Mouse (Mus musculus): ENCODE measurements around the gene Smpd1. TPM values are rescaled to one million over a fixed set of nuclear protein-coding genes. Genes with fewer than 3 reads are reported as not detected.
A peak's percentile ranks its signal among the peaks of the same experiment; 100 is the strongest.

Gene Smpd1
- polyA plus RNA-seq, 1 experiment from 2014 or later, result 94.2 TPM

DNA sequence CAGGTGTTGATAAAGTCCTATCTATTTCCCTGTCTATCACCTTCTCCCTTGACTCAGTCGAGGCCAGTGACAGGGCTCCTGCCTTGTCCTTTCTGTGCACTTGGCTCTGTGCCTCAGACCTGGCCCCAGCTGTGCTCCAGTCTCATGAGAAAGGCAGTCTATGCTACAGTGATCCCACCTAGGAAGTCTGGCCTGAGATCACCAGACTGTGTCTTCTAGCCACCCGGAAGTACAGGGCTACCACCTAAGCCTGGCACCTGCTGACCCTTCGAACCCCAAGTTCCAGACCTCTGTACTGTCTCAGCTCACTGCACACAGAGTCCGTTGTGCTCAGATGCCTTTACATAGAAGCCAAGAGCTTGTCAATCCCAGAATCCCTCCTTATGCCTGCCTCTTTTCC, 26.1 kb upstream of the Smpd1 start:
- Histone ChIP-seq H3K9ac (no peak overlapping the region), H3K4me3 (no peak overlapping the region), H3K27ac (replicated peaks) (no peak overlapping the region), H3K4me2 (no peak overlapping the region), H3K36me3 (no peaks in the 10 kb centered on the region), H3K4me1 (replicated peaks) (no peaks in the 10 kb centered on the region), H3K9me3 (no peaks in the 10 kb centered on the region), H3K27me3 (no peaks in the 10 kb centered on the region)
- peak; percentile 32; the same call in 1 of the 2 replicates for ATAC-seq (ENCODE audit: low FRiP score, low read depth)
- WGBS, result 80% methylated on average over 4 of the region's 4 CpGs

DNA sequence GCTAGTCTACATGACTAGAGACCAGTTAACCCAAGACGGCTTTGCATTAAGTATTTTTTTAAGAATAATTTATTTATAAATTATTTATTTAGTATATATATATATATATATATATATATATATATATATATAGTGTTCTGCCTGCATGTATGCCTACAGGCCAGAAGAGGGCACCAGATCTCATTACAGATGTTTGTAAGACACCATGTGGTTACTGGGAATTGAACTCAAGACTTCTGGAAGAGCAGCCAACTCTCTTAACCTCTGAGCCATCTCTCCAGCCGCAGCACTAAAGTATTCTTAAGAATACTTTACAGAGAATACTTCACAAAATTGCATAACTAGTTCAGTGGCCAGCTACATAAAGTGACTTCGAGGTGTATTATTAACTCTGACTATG, 20.0 kb upstream of the Smpd1 start:
- Histone ChIP-seq H3K27me3 (no peaks in the 10 kb centered on the region), H3K4me2 (no peak overlapping the region), H3K36me3 (no peaks in the 10 kb centered on the region), H3K27ac (replicated peaks) (no peak overlapping the region), H3K4me3 (no peak overlapping the region), H3K4me1 (replicated peaks) (no peaks in the 10 kb centered on the region), H3K9me3 (no peaks in the 10 kb centered on the region), H3K9ac (no peak overlapping the region)
- 80% methylated on average over 3 of the region's 3 CpGs for WGBS
- ATAC-seq (ENCODE audit: low FRiP score, low read depth), result no peak

DNA sequence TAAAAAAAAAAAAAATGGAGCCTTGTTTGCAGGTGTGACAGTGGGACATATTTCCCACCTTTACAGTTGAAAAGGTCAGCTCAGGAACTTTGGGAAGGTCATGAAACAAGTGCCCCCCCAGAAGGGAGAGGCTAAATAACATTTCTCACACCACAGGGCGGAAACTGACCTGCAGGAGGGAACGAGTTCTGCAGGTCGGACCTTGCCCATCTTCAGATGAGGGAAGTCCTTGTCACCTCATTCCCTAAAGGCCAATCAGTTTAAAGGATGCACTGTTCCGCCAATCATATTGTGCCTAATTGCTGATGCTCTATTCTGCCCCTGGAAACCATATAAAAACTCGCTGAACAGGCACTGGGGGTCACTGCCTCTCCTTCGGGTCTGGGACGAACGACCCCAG, 8.2 kb upstream of the Smpd1 start:
- Histone ChIP-seq H3K9me3 (no peaks in the 10 kb centered on the region), H3K27me3 (no peaks in the 10 kb centered on the region), H3K4me3 (no peak overlapping the region), H3K4me1 (replicated peaks) (no peaks in the 10 kb centered on the region), H3K36me3 (no peaks in the 10 kb centered on the region), H3K4me2 (no peak overlapping the region), H3K9ac (no peak overlapping the region), H3K27ac (replicated peaks) (no peak overlapping the region)
- 75% methylated on average over 8 of the region's 8 CpGs for WGBS
- ATAC-seq (ENCODE audit: low FRiP score, low read depth), result no peak

DNA sequence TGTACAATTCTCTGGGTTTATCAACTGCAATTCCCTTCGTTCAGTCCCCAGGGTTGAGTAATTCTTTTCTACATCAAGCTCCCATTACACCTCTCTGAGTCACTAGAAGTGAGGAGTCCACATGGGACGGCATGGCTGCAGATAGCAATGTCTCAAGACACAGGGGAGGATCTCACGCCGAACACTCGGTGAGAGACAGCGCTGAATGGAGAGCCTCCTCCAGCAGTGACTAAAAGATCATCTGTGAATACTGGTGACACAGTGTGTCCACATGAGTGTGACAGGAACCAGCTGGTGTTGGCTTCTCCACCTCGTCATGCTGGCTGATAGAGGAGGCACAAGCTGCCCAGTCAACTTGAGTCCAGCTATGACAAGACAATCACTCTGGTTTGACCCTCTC, 6.2 kb upstream of the Smpd1 start:
- Histone ChIP-seq H3K9me3 (no peaks in the 10 kb centered on the region), H3K27ac (replicated peaks) (no peak overlapping the region), H3K27me3 (no peaks in the 10 kb centered on the region), H3K36me3 (no peaks in the 10 kb centered on the region), H3K9ac (no peak overlapping the region), H3K4me1 (replicated peaks) (0 out of 2 replicates have a peak, but pooled peaks cover under 1% of the 10 kb centered on the region), H3K4me2 (no peak overlapping the region), H3K4me3 (no peak overlapping the region)
- 74% methylated on average over 7 of the region's 7 CpGs for WGBS
- ATAC-seq (ENCODE audit: low FRiP score, low read depth), result no peak

DNA sequence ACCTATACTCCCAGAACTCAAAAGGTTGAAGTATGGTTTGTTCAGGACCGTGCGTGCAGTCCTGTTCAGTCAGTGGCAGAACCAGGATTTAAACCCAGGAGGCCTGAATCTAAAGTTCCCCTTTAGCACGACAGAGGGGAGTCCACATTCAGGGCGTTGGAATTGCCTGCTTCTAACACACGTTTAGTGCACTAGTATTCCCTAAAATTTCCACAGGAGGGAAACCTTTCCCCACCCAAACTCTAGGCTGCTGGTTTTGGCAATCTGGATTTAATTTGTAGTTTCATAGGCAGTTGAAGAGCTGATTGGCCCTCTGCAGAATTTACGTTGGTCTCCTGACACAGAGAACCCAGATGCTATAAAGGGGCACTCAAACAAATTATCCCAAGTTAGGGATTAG, 5.1 kb upstream of the Smpd1 start:
- peaks cover 7% of the 10 kb centered on the region; the same call in 1 of the 2 replicates for H3K4me1 ChIP-seq (replicated peaks)
- H3K4me3 ChIP-seq, result no peak overlapping the region
- no peak overlapping the region for H3K9ac ChIP-seq
- no peaks in the 10 kb centered on the region for H3K27me3 ChIP-seq
- H3K4me2 ChIP-seq, result no peak overlapping the region
- no peaks in the 10 kb centered on the region for H3K36me3 ChIP-seq
- H3K9me3 ChIP-seq, result no peaks in the 10 kb centered on the region
- ATAC-seq (ENCODE audit: low FRiP score, low read depth), result no peak
- no peak overlapping the region for H3K27ac ChIP-seq (replicated peaks)
- WGBS, result 56% methylated on average over 6 of the region's 6 CpGs

DNA sequence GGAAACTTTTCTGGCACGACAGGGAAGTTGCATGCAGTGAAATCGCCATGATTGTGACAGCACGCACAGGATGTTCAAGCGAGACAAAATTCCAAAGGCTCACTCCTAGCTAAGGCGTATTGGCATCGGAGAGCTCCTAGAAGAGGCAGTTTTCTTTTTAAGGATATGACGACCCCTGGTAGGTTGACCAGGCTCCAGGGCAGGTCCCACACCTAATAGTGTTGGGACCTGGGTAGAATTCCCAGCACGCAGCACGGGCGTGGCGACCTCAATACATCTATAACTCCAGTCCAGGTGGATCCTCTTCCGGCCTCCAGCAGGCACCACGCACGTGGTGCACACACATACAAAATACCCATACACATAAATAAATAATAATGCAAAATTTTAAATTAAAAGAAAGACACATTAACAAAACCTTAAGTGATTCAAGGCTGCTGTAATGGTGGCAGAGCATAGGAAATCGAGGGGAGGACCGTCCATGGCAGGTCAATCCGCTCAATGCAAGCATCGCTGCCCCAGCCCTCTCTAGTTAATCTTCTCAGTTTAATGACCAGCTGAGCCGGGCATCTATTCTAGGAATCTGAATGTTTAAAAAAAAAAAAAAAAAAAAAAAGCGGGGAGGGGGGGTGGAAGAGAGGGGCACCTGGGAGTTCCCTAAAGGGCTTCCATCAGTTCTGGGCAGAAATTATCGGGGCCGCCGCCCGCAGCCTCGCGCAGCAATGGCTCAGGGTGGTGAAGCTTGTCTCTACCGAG, 526 bp upstream of the Smpd1 start:
- ATAC-seq (ENCODE audit: low FRiP score, low read depth), result peak; percentile 49
- Histone ChIP-seq H3K27me3 (no peaks in the 10 kb centered on the region), H3K36me3 (peaks cover 15% of the 10 kb centered on the region), H3K27ac (replicated peaks) (peak overlapping the region; percentile 86), H3K9me3 (no peaks in the 10 kb centered on the region), H3K4me1 (replicated peaks) (peaks cover 33% of the 10 kb centered on the region), H3K4me2 (peak overlapping the region; percentile 78), H3K4me3 (peak overlapping the region; percentile 70), H3K9ac (peak overlapping the region; percentile 74)
- WGBS, result 24% methylated on average over 27 of the region's 27 CpGs

DNA sequence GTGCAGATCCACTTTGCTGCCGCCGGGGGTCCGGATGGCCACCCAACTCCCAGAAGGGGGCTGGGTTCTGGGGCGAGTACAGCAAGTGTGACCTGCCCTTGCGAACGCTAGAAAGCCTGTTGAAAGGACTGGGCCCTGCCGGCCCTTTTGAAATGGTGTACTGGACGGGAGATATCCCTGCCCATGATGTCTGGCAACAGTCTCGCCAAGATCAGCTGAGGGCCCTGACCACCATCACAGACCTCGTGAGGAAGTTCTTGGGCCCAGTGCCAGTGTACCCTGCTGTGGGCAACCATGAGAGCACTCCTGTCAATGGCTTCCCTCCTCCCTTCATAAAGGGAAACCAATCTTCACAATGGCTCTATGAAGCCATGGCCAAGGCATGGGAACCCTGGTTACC, 1.4 kb downstream of the Smpd1 start:
- 0 out of 2 replicates have a peak overlapping the region, but pooled peaks have one; percentile 20 for H3K9ac ChIP-seq
- H3K4me3 ChIP-seq, result peak overlapping the region; percentile 70

DNA sequence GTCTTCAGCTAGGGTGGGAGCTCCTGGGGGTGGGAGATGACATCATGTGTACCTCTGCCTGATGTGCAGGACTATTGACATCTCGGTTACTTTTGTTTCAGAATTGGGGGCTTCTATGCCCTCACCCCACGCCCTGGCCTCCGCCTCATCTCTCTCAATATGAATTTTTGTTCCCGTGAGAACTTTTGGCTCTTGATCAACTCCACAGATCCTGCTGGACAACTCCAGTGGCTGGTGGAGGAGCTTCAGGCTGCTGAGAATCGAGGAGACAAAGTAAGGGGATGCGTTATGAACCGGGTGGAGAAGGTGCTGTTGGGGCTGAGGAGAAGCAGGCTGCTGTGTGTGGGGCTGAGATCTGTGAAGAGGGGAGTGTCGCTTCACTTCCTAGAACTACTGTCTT, 2.2 kb downstream of the Smpd1 start:
- WGBS, result 84% methylated on average over 8 of the region's 8 CpGs
- H3K27me3 ChIP-seq, result no peaks in the 10 kb centered on the region
- H3K4me3 ChIP-seq, result no peak overlapping the region
- H3K9me3 ChIP-seq, result no peaks in the 10 kb centered on the region
- H3K4me2 ChIP-seq, result peak overlapping the region; percentile 78; the same call in 1 of the 2 replicates
- no peak for ATAC-seq (ENCODE audit: low FRiP score, low read depth)
- no peak overlapping the region for H3K27ac ChIP-seq (replicated peaks)
- peaks cover 33% of the 10 kb centered on the region for H3K4me1 ChIP-seq (replicated peaks)
- H3K36me3 ChIP-seq, result peaks cover 40% of the 10 kb centered on the region
- no peak overlapping the region for H3K9ac ChIP-seq

More for the DNA sequence above, 1.4 kb downstream of the Smpd1 start:
- no peaks in the 10 kb centered on the region for H3K9me3 ChIP-seq
- peak overlapping the region; percentile 78 for H3K4me2 ChIP-seq
- 83% methylated on average over 10 of the region's 10 CpGs for WGBS
- H3K4me1 ChIP-seq (replicated peaks), result peaks cover 33% of the 10 kb centered on the region
- H3K27ac ChIP-seq (replicated peaks), result no peak overlapping the region
- no peak for ATAC-seq (ENCODE audit: low FRiP score, low read depth)
- H3K36me3 ChIP-seq, result peaks cover 34% of the 10 kb centered on the region
- no peaks in the 10 kb centered on the region for H3K27me3 ChIP-seq

DNA sequence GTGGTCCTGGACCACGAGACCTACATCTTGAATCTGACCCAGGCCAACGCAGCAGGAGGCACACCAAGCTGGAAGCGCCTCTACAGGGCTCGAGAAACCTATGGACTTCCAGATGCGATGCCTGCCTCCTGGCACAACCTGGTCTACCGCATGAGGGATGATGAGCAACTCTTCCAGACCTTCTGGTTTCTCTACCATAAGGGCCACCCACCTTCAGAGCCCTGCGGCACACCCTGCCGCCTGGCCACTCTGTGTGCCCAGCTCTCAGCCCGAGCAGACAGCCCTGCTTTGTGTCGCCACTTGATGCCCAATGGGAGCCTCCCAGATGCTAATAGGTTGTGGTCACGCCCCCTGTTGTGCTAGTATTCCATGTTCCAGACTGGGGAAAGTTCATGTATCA, 3.5 kb downstream of the Smpd1 start:
- Histone ChIP-seq H3K4me3 (no peak overlapping the region), H3K9me3 (no peaks in the 10 kb centered on the region), H3K4me2 (no peak overlapping the region), H3K36me3 (peaks cover 50% of the 10 kb centered on the region), H3K4me1 (replicated peaks) (peaks cover 33% of the 10 kb centered on the region), H3K27ac (replicated peaks) (no peak overlapping the region), H3K27me3 (no peaks in the 10 kb centered on the region), H3K9ac (no peak overlapping the region)
- no peak for ATAC-seq (ENCODE audit: low FRiP score, low read depth)
- WGBS, result 79% methylated on average over 11 of the region's 11 CpGs

DNA sequence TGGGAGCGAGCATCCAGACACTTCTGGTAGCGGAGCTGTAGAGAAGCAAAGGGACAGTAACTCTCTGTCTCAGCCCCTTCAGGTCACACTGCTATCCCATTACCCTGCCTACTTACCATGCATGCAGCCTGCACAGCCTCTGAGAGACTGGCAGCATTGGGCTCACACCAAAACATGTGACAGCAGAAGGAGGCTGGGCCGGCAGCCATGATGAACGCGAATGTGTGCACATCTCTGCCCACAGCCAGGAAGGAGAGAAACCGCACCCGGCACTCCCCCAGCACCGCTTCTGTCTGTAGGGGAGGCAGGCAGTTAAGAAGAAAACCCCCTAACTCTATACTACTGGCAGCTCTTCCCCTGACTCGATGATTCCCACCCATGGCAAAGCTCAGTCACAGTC, 4.9 kb downstream of the Smpd1 start:
- Histone ChIP-seq H3K36me3 (peaks cover 61% of the 10 kb centered on the region), H3K4me2 (no peak overlapping the region), H3K9me3 (no peaks in the 10 kb centered on the region), H3K4me3 (no peak overlapping the region), H3K27ac (replicated peaks) (no peak overlapping the region), H3K9ac (no peak overlapping the region), H3K4me1 (replicated peaks) (peaks cover 26% of the 10 kb centered on the region), H3K27me3 (no peaks in the 10 kb centered on the region)
- 93% methylated on average over 9 of the region's 9 CpGs for WGBS
- no peak for ATAC-seq (ENCODE audit: low FRiP score, low read depth)

DNA sequence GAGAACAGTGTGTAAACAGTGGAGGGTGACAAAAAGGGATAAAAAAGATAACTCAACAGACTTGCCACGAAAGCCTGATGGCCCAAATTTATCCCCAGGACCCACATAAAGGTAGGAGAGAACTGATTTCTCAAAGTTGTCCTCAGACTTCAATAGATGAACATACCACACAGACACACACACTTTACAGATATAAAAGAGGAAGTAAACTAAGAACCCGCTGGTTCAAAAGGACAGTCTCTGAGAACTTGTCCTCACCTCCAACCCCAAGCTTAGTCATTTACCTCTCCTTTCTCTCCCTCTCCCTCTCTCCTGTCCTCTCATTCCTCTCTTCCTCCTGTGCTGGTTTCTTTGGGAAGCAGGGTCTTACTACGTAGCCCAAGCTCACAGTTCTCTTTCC, 8.2 kb downstream of the Smpd1 start:
- Histone ChIP-seq H3K27me3 (no peaks in the 10 kb centered on the region), H3K36me3 (peaks cover 89% of the 10 kb centered on the region), H3K4me1 (replicated peaks) (0 out of 2 replicates have a peak, but pooled peaks cover 3% of the 10 kb centered on the region), H3K9me3 (no peaks in the 10 kb centered on the region), H3K27ac (replicated peaks) (no peak overlapping the region), H3K4me3 (no peak overlapping the region), H3K4me2 (no peak overlapping the region), H3K9ac (no peak overlapping the region)
- no peak for ATAC-seq (ENCODE audit: low FRiP score, low read depth)
- WGBS, result 94% methylated on average over 3 of the region's 3 CpGs

DNA sequence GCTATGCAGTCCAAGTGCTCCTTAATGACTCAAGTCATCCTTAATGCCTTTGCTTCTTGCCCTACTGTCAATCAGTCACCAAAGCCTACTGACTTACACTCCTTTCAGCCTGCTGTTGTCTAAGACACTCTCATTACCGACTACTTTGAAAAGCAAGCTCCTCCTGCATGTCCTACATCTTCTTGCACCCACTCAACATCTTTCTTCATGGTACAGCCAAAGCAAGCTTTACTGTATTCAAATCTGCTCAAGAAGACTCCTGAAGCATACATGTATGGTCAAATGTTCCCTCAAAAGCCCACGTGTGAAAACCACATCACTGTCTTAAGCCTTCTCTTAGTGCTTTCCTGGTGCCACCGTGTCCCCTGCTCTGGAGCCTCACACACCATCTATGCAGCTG, 9.2 kb downstream of the Smpd1 start:
- no peak overlapping the region for H3K4me3 ChIP-seq
- H3K4me1 ChIP-seq (replicated peaks), result peaks cover 7% of the 10 kb centered on the region
- ATAC-seq (ENCODE audit: low FRiP score, low read depth), result no peak

More for the DNA sequence above, 9.2 kb downstream of the Smpd1 start:
- Histone ChIP-seq H3K36me3 (peaks cover 81% of the 10 kb centered on the region), H3K9ac (no peak overlapping the region), H3K27ac (replicated peaks) (no peak overlapping the region), H3K9me3 (no peaks in the 10 kb centered on the region), H3K4me2 (no peak overlapping the region), H3K27me3 (no peaks in the 10 kb centered on the region)
- WGBS, result 91% methylated on average over 3 of the region's 3 CpGs

Measured in hindbrain, embryonic 15.5 days (tissue).